Mouse (Mus musculus): ENCODE results near the gene Nars2. TPM values are rescaled to one million over a fixed set of nuclear protein-coding genes. Genes with fewer than 3 reads are reported as not detected.

The Nars2 gene
- polyA plus RNA-seq, 1 experiment from 2014 or later, result 22.0 TPM

GRCm38 (mm10) chr7:96981366-96981765 is 30.1 kb downstream of the Nars2 start:
- H3K27me3 ChIP-seq (ENCODE audit: control insufficient read depth, insufficient read depth, low read length), result no peaks in the 10 kb centered on the region
- no peak for ATAC-seq (replicated peaks; ENCODE audit: extremely low read depth, insufficient read depth, low FRiP score)

GRCm38 (mm10) chr7:96983660-96984347 is 32.5 kb downstream of the Nars2 start:
- WGBS, result 36% methylated on average over 7 of the region's 7 CpGs
- Histone ChIP-seq H3K27ac (ENCODE audit: low read length) (peak overlapping the region; percentile 73), H3K4me3 (ENCODE audit: low read length) (no peak overlapping the region), H3K36me3 (ENCODE audit: control insufficient read depth, insufficient read depth) (no peaks in the 10 kb centered on the region), H3K27me3 (ENCODE audit: control insufficient read depth, insufficient read depth, low read length) (no peaks in the 10 kb centered on the region), H3K4me1 (ENCODE audit: control insufficient read depth, insufficient read depth, low read length) (peaks cover 24% of the 10 kb centered on the region), H3K9me3 (replicated peaks; ENCODE audit: control insufficient read depth, low read length) (no peaks in the 10 kb centered on the region), H3K9ac (ENCODE audit: low read length) (peak overlapping the region; percentile 36; the same call in 1 of the 2 replicates), H3K4me2 (ENCODE audit: low read depth, low read length) (0 out of 2 replicates have a peak overlapping the region, but pooled peaks have one; percentile 12)
- ATAC-seq (replicated peaks; ENCODE audit: extremely low read depth, insufficient read depth, low FRiP score), result peak; percentile 35; the same call in 1 of the 2 replicates

More at GRCm38 (mm10) chr7:96981366-96981765, 30.1 kb downstream of the Nars2 start:
- H3K36me3 ChIP-seq (ENCODE audit: control insufficient read depth, insufficient read depth), result no peaks in the 10 kb centered on the region
- H3K4me2 ChIP-seq (ENCODE audit: low read depth, low read length), result no peak overlapping the region
- no peak overlapping the region for H3K9ac ChIP-seq (ENCODE audit: low read length)
- H3K9me3 ChIP-seq (replicated peaks; ENCODE audit: control insufficient read depth, low read length), result no peaks in the 10 kb centered on the region
- H3K4me3 ChIP-seq (ENCODE audit: low read length), result no peak overlapping the region
- no peak overlapping the region for H3K27ac ChIP-seq (ENCODE audit: low read length)
- WGBS, result 87% methylated on average over 2 of the region's 2 CpGs
- peaks cover 17% of the 10 kb centered on the region for H3K4me1 ChIP-seq (ENCODE audit: control insufficient read depth, insufficient read depth, low read length)

- Histone ChIP-seq H3K27ac (ENCODE audit: low read length) (peak overlapping the region; percentile 78), H3K4me2 (ENCODE audit: low read depth, low read length) (peak overlapping the region; percentile 64), H3K9ac (ENCODE audit: low read length) (peak overlapping the region; percentile 54), H3K4me1 (ENCODE audit: control insufficient read depth, insufficient read depth, low read length) (peaks cover 24% of the 10 kb centered on the region), H3K27me3 (ENCODE audit: control insufficient read depth, insufficient read depth, low read length) (no peaks in the 10 kb centered on the region), H3K4me3 (ENCODE audit: low read length) (peak overlapping the region; percentile 37), H3K36me3 (ENCODE audit: control insufficient read depth, insufficient read depth) (no peaks in the 10 kb centered on the region), H3K9me3 (replicated peaks; ENCODE audit: control insufficient read depth, low read length) (no peaks in the 10 kb centered on the region)
- WGBS, result 17% methylated on average over 8 of the region's 8 CpGs
- peak; percentile 74 for ATAC-seq (replicated peaks; ENCODE audit: extremely low read depth, insufficient read depth, low FRiP score)
These were observed 34.5 kb downstream of the Nars2 start for GRCm38 (mm10) chr7:96985798-96986197.

GRCm38 (mm10) chr7:96986795-96987445 is 35.6 kb downstream of the Nars2 start:
- Histone ChIP-seq H3K27me3 (ENCODE audit: control insufficient read depth, insufficient read depth, low read length) (no peaks in the 10 kb centered on the region), H3K9me3 (replicated peaks; ENCODE audit: control insufficient read depth, low read length) (no peaks in the 10 kb centered on the region), H3K27ac (ENCODE audit: low read length) (no peak overlapping the region), H3K4me2 (ENCODE audit: low read depth, low read length) (no peak overlapping the region), H3K4me1 (ENCODE audit: control insufficient read depth, insufficient read depth, low read length) (peaks cover 24% of the 10 kb centered on the region), H3K36me3 (ENCODE audit: control insufficient read depth, insufficient read depth) (no peaks in the 10 kb centered on the region), H3K4me3 (ENCODE audit: low read length) (no peak overlapping the region), H3K9ac (ENCODE audit: low read length) (no peak overlapping the region)
- no peak for ATAC-seq (replicated peaks; ENCODE audit: extremely low read depth, insufficient read depth, low FRiP score)
- WGBS, result 56% methylated on average over 9 of the region's 9 CpGs

GRCm38 (mm10) chr7:96987676-96988075 is 36.4 kb downstream of the Nars2 start:
- Histone ChIP-seq H3K9me3 (replicated peaks; ENCODE audit: control insufficient read depth, low read length) (no peaks in the 10 kb centered on the region), H3K9ac (ENCODE audit: low read length) (no peak overlapping the region), H3K4me2 (ENCODE audit: low read depth, low read length) (no peak overlapping the region), H3K4me3 (ENCODE audit: low read length) (no peak overlapping the region), H3K27ac (ENCODE audit: low read length) (no peak overlapping the region), H3K4me1 (ENCODE audit: control insufficient read depth, insufficient read depth, low read length) (peaks cover 24% of the 10 kb centered on the region), H3K27me3 (ENCODE audit: control insufficient read depth, insufficient read depth, low read length) (no peaks in the 10 kb centered on the region), H3K36me3 (ENCODE audit: control insufficient read depth, insufficient read depth) (no peaks in the 10 kb centered on the region)
- no peak for ATAC-seq (replicated peaks; ENCODE audit: extremely low read depth, insufficient read depth, low FRiP score)
- WGBS, result 55% methylated on average over 4 of the region's 4 CpGs

GRCm38 (mm10) chr7:97012956-97013355 is 61.7 kb downstream of the Nars2 start:
- H3K36me3 ChIP-seq (ENCODE audit: control insufficient read depth, insufficient read depth), result no peaks in the 10 kb centered on the region
- peak; percentile 67 for ATAC-seq (replicated peaks; ENCODE audit: extremely low read depth, insufficient read depth, low FRiP score)
- no peak overlapping the region for H3K4me3 ChIP-seq (ENCODE audit: low read length)
- H3K27ac ChIP-seq (ENCODE audit: low read length), result peak overlapping the region; percentile 51
- 9% methylated on average over 3 of the region's 3 CpGs for WGBS
- H3K4me2 ChIP-seq (ENCODE audit: low read depth, low read length), result no peak overlapping the region
- peaks cover 13% of the 10 kb centered on the region for H3K4me1 ChIP-seq (ENCODE audit: control insufficient read depth, insufficient read depth, low read length)
- no peaks in the 10 kb centered on the region for H3K27me3 ChIP-seq (ENCODE audit: control insufficient read depth, insufficient read depth, low read length)
- no peak overlapping the region for H3K9ac ChIP-seq (ENCODE audit: low read length)
- H3K9me3 ChIP-seq (replicated peaks; ENCODE audit: control insufficient read depth, low read length), result no peaks in the 10 kb centered on the region

- whole genome bisulfite sequencing, result 22% methylated on average over 4 of the region's 4 CpGs
- H3K27ac ChIP-seq (ENCODE audit: low read length), result peak overlapping the region; percentile 61
- peak; percentile 49; the same call in 1 of the 2 replicates for ATAC-seq (replicated peaks; ENCODE audit: extremely low read depth, insufficient read depth, low FRiP score)
These were observed 66.7 kb downstream of the Nars2 start for GRCm38 (mm10) chr7:97018005-97018404.

GRCm38 (mm10) chr7:97018418-97018817 is 67.1 kb downstream of the Nars2 start:
- Histone ChIP-seq H3K4me3 (ENCODE audit: low read length) (no peak overlapping the region), H3K4me1 (ENCODE audit: control insufficient read depth, insufficient read depth, low read length) (peaks cover 12% of the 10 kb centered on the region), H3K9me3 (replicated peaks; ENCODE audit: control insufficient read depth, low read length) (no peaks in the 10 kb centered on the region), H3K36me3 (ENCODE audit: control insufficient read depth, insufficient read depth) (no peaks in the 10 kb centered on the region), H3K4me2 (ENCODE audit: low read depth, low read length) (peak overlapping the region; percentile 41; the same call in 1 of the 2 replicates), H3K27ac (ENCODE audit: low read length) (peak overlapping the region; percentile 46), H3K9ac (ENCODE audit: low read length) (no peak overlapping the region), H3K27me3 (ENCODE audit: control insufficient read depth, insufficient read depth, low read length) (no peaks in the 10 kb centered on the region)
- 47% methylated on average over 3 of the region's 3 CpGs for WGBS
- ATAC-seq (replicated peaks; ENCODE audit: extremely low read depth, insufficient read depth, low FRiP score), result no peak

More at GRCm38 (mm10) chr7:97018005-97018404, 66.7 kb downstream of the Nars2 start:
- Histone ChIP-seq H3K4me1 (ENCODE audit: control insufficient read depth, insufficient read depth, low read length) (peaks cover 16% of the 10 kb centered on the region), H3K9me3 (replicated peaks; ENCODE audit: control insufficient read depth, low read length) (no peaks in the 10 kb centered on the region), H3K36me3 (ENCODE audit: control insufficient read depth, insufficient read depth) (no peaks in the 10 kb centered on the region), H3K9ac (ENCODE audit: low read length) (no peak overlapping the region), H3K27me3 (ENCODE audit: control insufficient read depth, insufficient read depth, low read length) (no peaks in the 10 kb centered on the region), H3K4me2 (ENCODE audit: low read depth, low read length) (peak overlapping the region; percentile 41), H3K4me3 (ENCODE audit: low read length) (no peak overlapping the region)

GRCm38 (mm10) chr7:97019303-97019702 is 68.0 kb downstream of the Nars2 start:
- Histone ChIP-seq H3K9me3 (replicated peaks; ENCODE audit: control insufficient read depth, low read length) (no peaks in the 10 kb centered on the region), H3K9ac (ENCODE audit: low read length) (no peak overlapping the region), H3K4me3 (ENCODE audit: low read length) (no peak overlapping the region), H3K4me1 (ENCODE audit: control insufficient read depth, insufficient read depth, low read length) (peaks cover 11% of the 10 kb centered on the region), H3K27me3 (ENCODE audit: control insufficient read depth, insufficient read depth, low read length) (no peaks in the 10 kb centered on the region), H3K36me3 (ENCODE audit: control insufficient read depth, insufficient read depth) (no peaks in the 10 kb centered on the region), H3K4me2 (ENCODE audit: low read depth, low read length) (no peak overlapping the region), H3K27ac (ENCODE audit: low read length) (no peak overlapping the region)
- ATAC-seq (replicated peaks; ENCODE audit: extremely low read depth, insufficient read depth, low FRiP score), result no peak
- 68% methylated on average over 1 of the region's 1 CpGs for WGBS

Data from heart, embryonic 16.5 days (tissue).